Mouse (Mus musculus): ENCODE measurements at regions not wholly inside any gene's neighbourhood (a gene's known extent, or its start where the extent isn't known, plus 50 kb on each side); places are given as distances from the start of the nearest gene placed in this dataset.

- TF ChIP-seq CTCF (IDR thresholded peaks at IDR 0.05; ENCODE audit: insufficient read depth, low read length): no peak
- no peak for TF ChIP-seq POLR2A (IDR thresholded peaks at IDR 0.05; ENCODE audit: borderline replicate concordance, extremely low read depth, low read depth, low read length)
Observed at GRCm38 (mm10) chr13:43897046-43897445, 112.5 kb downstream of the Cd83 start.

Measured in lung, adult 2 months (tissue).